9 mouse cellular contexts compared by ENCODE assay signal in genomic region chr9:45431150-45431549, GRCm38 (mm10). TPM values are rescaled to one million over a fixed set of nuclear protein-coding genes. Genes with fewer than 3 reads are reported as not detected.
DNase-seq lines count a peak whose midpoint lies in the region; ATAC-seq lines count a peak whose summit lies in the region.
"Had no signal": no experiment of that assay in that cellular context is flagged by ENCODE, and none has a peak within 500 bp of the region (broad histone marks: within the 10 kb centered on the region; RNA-seq: fewer than 3 reads in every experiment).

No protein-coding gene starts in this region.

- no peaks in the 10 kb centered on the region for H3K36me3 ChIP-seq in heart, embryonic 13.5 days
- H3K36me3 ChIP-seq in hindbrain, embryonic 11.5 days (ENCODE audit: control insufficient read depth, insufficient read depth, low read length), result no peaks in the 10 kb centered on the region
- no peaks in the 10 kb centered on the region for H3K36me3 ChIP-seq in midbrain, embryonic 10.5 days

- peak overlapping the region; percentile 75 for H3K4me2 ChIP-seq in heart, embryonic 13.5 days
- peak overlapping the region; percentile 54 for H3K4me2 ChIP-seq in hindbrain, embryonic 11.5 days (replicated peaks; ENCODE audit: low read depth, low read length)

- peak overlapping the region; percentile 50 for H3K4me3 ChIP-seq in heart, embryonic 13.5 days
- H3K4me3 ChIP-seq in hindbrain, embryonic 11.5 days (ENCODE audit: low read depth, low read length), result peak overlapping the region; percentile 34
- peak overlapping the region; percentile 50 for H3K4me3 ChIP-seq in midbrain, embryonic 10.5 days

- no peak for ATAC-seq in heart, embryonic 13.5 days (ENCODE audit: extremely low read depth, insufficient number of reproducible peaks, low FRiP score, low TSS enrichment)
- ATAC-seq in hindbrain, embryonic 11.5 days (ENCODE audit: low FRiP score), result no peak

- no peak overlapping the region for H3K27ac ChIP-seq in heart, embryonic 13.5 days (replicated peaks)
- no peak overlapping the region for H3K27ac ChIP-seq in hindbrain, embryonic 11.5 days (ENCODE audit: low read depth, low read length)
- no peak overlapping the region for H3K27ac ChIP-seq in midbrain, embryonic 10.5 days (replicated peaks)

- H3K9ac ChIP-seq in heart, embryonic 13.5 days, result no peak overlapping the region
- no peak overlapping the region; the same call in 1 of the 2 replicates for H3K9ac ChIP-seq in hindbrain, embryonic 11.5 days (ENCODE audit: low read depth, low read length)

- peaks cover 91% of the 10 kb centered on the region for H3K27me3 ChIP-seq in heart, embryonic 13.5 days (replicated peaks)
- H3K27me3 ChIP-seq in hindbrain, embryonic 11.5 days (ENCODE audit: control insufficient read depth, insufficient read depth, low read length), result peaks cover 47% of the 10 kb centered on the region
- peaks cover 87% of the 10 kb centered on the region for H3K27me3 ChIP-seq in midbrain, embryonic 10.5 days (ENCODE audit: low read depth, poor library complexity, severe bottlenecking)

- H3K9me3 ChIP-seq in heart, embryonic 13.5 days, result no peaks in the 10 kb centered on the region
- no peaks in the 10 kb centered on the region for H3K9me3 ChIP-seq in hindbrain, embryonic 11.5 days (ENCODE audit: control insufficient read depth, low read length)
- H3K9me3 ChIP-seq in midbrain, embryonic 10.5 days (replicated peaks), result no peaks in the 10 kb centered on the region

- no peak for DNase-seq in heart, postnatal 4 days
- DNase-seq in cerebellum, adult 11 months, result peak; percentile 53
- DNase-seq in hindbrain, embryonic 11.5 days (ENCODE audit: low spot score), result no peak
- DNase-seq in midbrain, embryonic 10.5 days (ENCODE audit: low spot score), result no peak
- no peak for DNase-seq in spleen, postnatal 10 days (ENCODE audit: low spot score in 2 of 2)
- DNase-seq in B cell, adult 2 months, result no peak
- no peak for DNase-seq in adrenal gland, adult 18-20 months (ENCODE audit: low spot score in 2 of 2)

- peaks cover 26% of the 10 kb centered on the region for H3K4me1 ChIP-seq in heart, embryonic 13.5 days
- H3K4me1 ChIP-seq in hindbrain, embryonic 11.5 days (replicated peaks; ENCODE audit: control insufficient read depth, insufficient read depth, low read length), result peaks cover 3% of the 10 kb centered on the region; the same call in 1 of the 2 replicates
- H3K4me1 ChIP-seq in midbrain, embryonic 10.5 days, result peaks cover 24% of the 10 kb centered on the region

- 3% methylated on average over 26 of the region's 26 CpGs for WGBS in heart, embryonic 13.5 days
- 7% methylated on average over 26 of the region's 26 CpGs for WGBS in hindbrain, embryonic 11.5 days
- 3% methylated on average over 26 of the region's 26 CpGs for WGBS in midbrain, embryonic 10.5 days

RNA-seq across cellular contexts. Expression of gene Dscaml1, which starts 4.7 kb away (rescaled TPM):
- 0.07 and 0.22 TPM in 2 replicates for polyA plus RNA-seq in heart, embryonic 13.5 days (2015; fragmentation: Nextera tagmentation; extraction: Ambion mirVana)
- total RNA-seq in heart, postnatal 4 days (2021), result not detected
- 0.52 and 0.80 TPM in 2 replicates for polyA plus RNA-seq in hindbrain, embryonic 11.5 days (2014; fragmentation: Nextera tagmentation; extraction: Ambion mirVana)
- 0.23 and 0.66 TPM in 2 replicates for polyA plus RNA-seq in midbrain, embryonic 10.5 days (2016; fragmentation: Nextera tagmentation; extraction: Ambion mirVana)
- total RNA-seq in adrenal gland, adult 18-20 months (2021), result 1 to 10 TPM in 1 of 2 experiments, under 1 TPM in 1; 0.53 to 1.3 TPM
- polyA plus RNA-seq: C2C12 had no signal

RNA-seq across cellular contexts. Expression of gene Fxyd2, which starts 31.7 kb away (rescaled TPM):
- 1.1 and 1.2 TPM in 2 replicates for polyA plus RNA-seq in heart, embryonic 13.5 days (2015; fragmentation: Nextera tagmentation; extraction: Ambion mirVana)
- under 1 TPM in 1 of 2 experiments, not detected in 1; 0.61 TPM for total RNA-seq in heart, postnatal 4 days (2021)
- polyA plus RNA-seq in hindbrain, embryonic 11.5 days (2014; fragmentation: Nextera tagmentation; extraction: Ambion mirVana), result 1.0 and 1.5 TPM in 2 replicates
- polyA plus RNA-seq in midbrain, embryonic 10.5 days (2016; fragmentation: Nextera tagmentation; extraction: Ambion mirVana), result 0.83 and 1.8 TPM in 2 replicates
- 1 to 10 TPM; 4.5 to 8.9 TPM for total RNA-seq in adrenal gland, adult 18-20 months (2021)
- polyA plus RNA-seq: C2C12 had no signal
